In the genomic region with DNA sequence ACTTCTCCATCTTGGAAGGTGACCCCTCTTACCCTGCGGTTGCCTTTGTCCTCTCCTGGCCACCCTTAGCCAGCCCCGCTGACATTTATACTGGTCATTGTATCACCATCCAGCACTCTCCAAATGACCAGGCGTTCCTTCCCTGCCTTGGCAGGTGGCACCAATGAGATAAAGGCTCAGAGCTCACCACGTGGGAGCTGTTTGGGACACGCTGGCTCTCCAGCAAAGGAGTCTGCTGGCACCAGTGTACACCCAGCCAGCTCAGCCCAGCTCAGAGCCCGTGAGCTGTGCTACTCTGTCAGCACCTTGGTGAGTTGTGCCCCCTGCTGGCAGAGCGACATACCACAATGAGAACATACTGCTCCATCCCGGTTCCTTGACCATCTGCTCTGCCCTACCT, we compare ENCODE assay signal across 9 mouse cellular contexts. TPM values are rescaled to one million over a fixed set of nuclear protein-coding genes. Genes with fewer than 3 reads are reported as not detected.
DNase-seq lines count a peak whose midpoint lies in the region; ATAC-seq and TF ChIP-seq lines count a peak whose summit lies in the region.
"Had no signal": no experiment of that assay in that cellular context is flagged by ENCODE, and none has a peak within 500 bp of the region (broad histone marks: within the 10 kb centered on the region; RNA-seq: fewer than 3 reads in every experiment).

Adprhl1 (minus strand) TSS at position 144 of the 400 bp plus-strand sequence.

- 39% methylated on average over 8 of the region's 8 CpGs for WGBS in forebrain, embryonic 13.5 days
- WGBS in heart, postnatal 0 days = 13% methylated on average over 8 of the region's 8 CpGs
- WGBS in large intestine, adult 2 months = 21% methylated on average over 8 of the region's 8 CpGs
- WGBS in liver, postnatal 0 days (ENCODE audit: insufficient replicate concordance) = 30% methylated on average over 8 of the region's 8 CpGs

- no peaks in the 10 kb centered on the region for H3K9me3 ChIP-seq in forebrain, embryonic 13.5 days (replicated peaks)
- H3K9me3 ChIP-seq in heart, postnatal 0 days (replicated peaks; ENCODE audit: control insufficient read depth, low read length) = no peaks in the 10 kb centered on the region
- H3K9me3 ChIP-seq in liver, postnatal 0 days (ENCODE audit: low read length) = no peaks in the 10 kb centered on the region
- H3K9me3 ChIP-seq: lung, embryonic 15.5 days had no signal

- H3K9ac ChIP-seq in forebrain, embryonic 13.5 days = no peak within 1 kb of the TSS
- H3K9ac ChIP-seq in heart, postnatal 0 days (replicated peaks; ENCODE audit: low read depth, low read length) = peak within 1 kb of the TSS; percentile 90
- H3K9ac ChIP-seq in liver, postnatal 0 days (replicated peaks) = no peak within 1 kb of the TSS
- H3K9ac ChIP-seq: lung, embryonic 15.5 days had no signal

- H3K36me3 ChIP-seq in forebrain, embryonic 13.5 days (ENCODE audit: poor library complexity, severe bottlenecking) = peaks cover 39% of the 10 kb centered on the region
- H3K36me3 ChIP-seq in heart, postnatal 0 days (replicated peaks; ENCODE audit: control insufficient read depth, insufficient read depth, low read length) = peaks cover 37% of the 10 kb centered on the region
- peaks cover 17% of the 10 kb centered on the region for H3K36me3 ChIP-seq in liver, postnatal 0 days (replicated peaks; ENCODE audit: insufficient read depth, low read length)

- H3K27me3 ChIP-seq in forebrain, embryonic 13.5 days = 0 out of 2 replicates have a peak, but pooled peaks cover 5% of the 10 kb centered on the region
- H3K27me3 ChIP-seq in heart, postnatal 0 days (ENCODE audit: control insufficient read depth, insufficient read depth, low read length) = no peaks in the 10 kb centered on the region
- no peaks in the 10 kb centered on the region for H3K27me3 ChIP-seq in liver, postnatal 0 days (ENCODE audit: insufficient read depth, low read length)
- H3K27me3 ChIP-seq: lung, embryonic 15.5 days had no signal

- TF ChIP-seq CTCF in heart, postnatal 0 days (IDR thresholded peaks at IDR 0.05; ENCODE audit: low read depth) = peak; percentile 93
- peak; percentile 82 for TF ChIP-seq CTCF in liver, postnatal 0 days (IDR thresholded peaks at IDR 0.05; ENCODE audit: low read depth)

- TF ChIP-seq EP300 in heart, postnatal 0 days (IDR thresholded peaks at IDR 0.05; ENCODE audit: low read depth) = peak; percentile 79; the same call in 1 of the 2 replicates
- no peak for TF ChIP-seq EP300 in liver, postnatal 0 days (IDR thresholded peaks at IDR 0.05; ENCODE audit: low read depth)

- no peaks in the 10 kb centered on the region for H3K4me1 ChIP-seq in forebrain, embryonic 13.5 days
- peaks cover 17% of the 10 kb centered on the region for H3K4me1 ChIP-seq in heart, postnatal 0 days (ENCODE audit: control insufficient read depth, insufficient read depth)
- H3K4me1 ChIP-seq in liver, postnatal 0 days (ENCODE audit: insufficient read depth) = peaks cover 3% of the 10 kb centered on the region; the same call in 1 of the 2 replicates
- H3K4me1 ChIP-seq: lung, embryonic 15.5 days had no signal

- no peak within 1 kb of the TSS for H3K4me2 ChIP-seq in forebrain, embryonic 13.5 days
- H3K4me2 ChIP-seq in heart, postnatal 0 days (ENCODE audit: low read depth, low read length) = peak within 1 kb of the TSS; percentile 67
- no peak within 1 kb of the TSS for H3K4me2 ChIP-seq in liver, postnatal 0 days (ENCODE audit: low read depth, low read length)
- H3K4me2 ChIP-seq: lung, embryonic 15.5 days had no signal

- no peak within 1 kb of the TSS for H3K27ac ChIP-seq in forebrain, embryonic 13.5 days
- H3K27ac ChIP-seq in heart, postnatal 0 days (ENCODE audit: low read depth) = peak within 1 kb of the TSS; percentile 99
- H3K27ac ChIP-seq in liver, postnatal 0 days (ENCODE audit: low read depth) = no peak within 1 kb of the TSS
- H3K27ac ChIP-seq: lung, embryonic 15.5 days had no signal

- no peak within 1 kb of the TSS for H3K4me3 ChIP-seq in forebrain, embryonic 13.5 days
- H3K4me3 ChIP-seq in heart, postnatal 0 days (ENCODE audit: low read depth, low read length) = peak within 1 kb of the TSS; percentile 62
- H3K4me3 ChIP-seq in liver, postnatal 0 days (ENCODE audit: low read depth, low read length) = no peak within 1 kb of the TSS
- H3K4me3 ChIP-seq: lung, embryonic 15.5 days had no signal

- ATAC-seq in forebrain, embryonic 13.5 days = peak; percentile 50
- ATAC-seq in heart, postnatal 0 days (ENCODE audit: insufficient read depth, low read depth) = peak; percentile 92
- ATAC-seq in liver, postnatal 0 days = peak; percentile 70
- ATAC-seq in neutrophil, adult 5-6 weeks (ENCODE audit: extremely low read depth, insufficient number of reproducible peaks, low FRiP score, poor library complexity, severe bottlenecking) = peak; percentile 17; the same call in 1 of the 2 replicates

- DNase-seq in ES-CJ7 (ENCODE audit: low read depth, low spot score) = peak; percentile 85
- peak; percentile 51 for DNase-seq in c-Kit-positive CD71-positive TER-119-positive erythroid progenitor cells, embryonic 14.5 days (ENCODE audit: low spot score)
- DNase-seq in heart, postnatal 0 days (ENCODE audit: low spot score) = peak; percentile 94
- DNase-seq in large intestine, adult 2 months (ENCODE audit: low read depth, low spot score) = peak; percentile 52
- DNase-seq in liver, postnatal 0 days = peak; percentile 71
- DNase-seq in testis, postnatal 14 days (ENCODE audit: low spot score) = peak; percentile 68

RNA-seq across cellular contexts. Expression of gene Adprhl1, which starts in this region (rescaled TPM):
- polyA plus RNA-seq in forebrain, embryonic 13.5 days (2015; fragmentation: Nextera tagmentation; extraction: Ambion mirVana) = 0.97 TPM in 1 of 2 replicates, not detected in the other
- 252 and 255 TPM in 2 replicates for total RNA-seq in heart, postnatal 0 days (2014; rRNA removed; ENCODE audit: low replicate concordance)
- 317 and 337 TPM in 2 replicates for polyA plus RNA-seq in heart, postnatal 0 days (2015; fragmentation: Nextera tagmentation; extraction: Ambion mirVana)
- polyA plus RNA-seq in large intestine, adult 2 months (2012; rRNA removed) = not detected in 2 replicates
- polyA plus RNA-seq in liver, postnatal 0 days (2015; fragmentation: Nextera tagmentation; extraction: Ambion mirVana) = 0.45 TPM in 1 of 2 replicates, not detected in the other
- not detected in 2 replicates for total RNA-seq in neutrophil, adult 5-6 weeks (2017)

Comparison
In these comparisons a context has a peak if more than half of its experiments do, and no peak if none do; other contexts are left out.
1. RNA of gene Adprhl1 (total RNA-seq): 252 to 255 TPM in heart, postnatal 0 days; not detected in neutrophil, adult 5-6 weeks; every median in the first group is over 100 times any median in the second.
2. RNA of gene Adprhl1 (polyA plus RNA-seq): 317 to 337 TPM in heart, postnatal 0 days; 0.97 TPM in forebrain, embryonic 13.5 days, 0.45 TPM in liver, postnatal 0 days and not detected in large intestine, adult 2 months; every median in the first group is over 100 times any median in the second.
3. Peak in ATAC-seq in forebrain, embryonic 13.5 days; RNA of the gene not detected or under 1 TPM.
4. Peak in DNase-seq in large intestine, adult 2 months; RNA of the gene not detected or under 1 TPM.
5. Peak in DNase-seq and ATAC-seq in liver, postnatal 0 days; RNA of the gene not detected or under 1 TPM.
6. Peak in ATAC-seq in neutrophil, adult 5-6 weeks; RNA of the gene not detected or under 1 TPM.
7. ATAC-seq: peak in every context shown above with its lines; median percentile 92 in heart, postnatal 0 days; 70 in liver, postnatal 0 days; 50 in forebrain, embryonic 13.5 days; 17 in neutrophil, adult 5-6 weeks.
8. Peak in every context shown above with its lines, with median percentiles within 50 percentile points of each other: DNase-seq.